Mouse (Mus musculus) cerebellum, adult 11-12 months (tissue): ENCODE data around the gene Olfr1056.
"Not testable (repeated sequence)": the region's sequence is repeated elsewhere in the genome, so short reads cannot be mapped to it uniquely, and the experiment has no call there.

Experiments used
- DNase-seq: peaks from one replicate; pipeline ENCODE4 v3.0.0; 2022

The Olfr1056 gene

DNA sequence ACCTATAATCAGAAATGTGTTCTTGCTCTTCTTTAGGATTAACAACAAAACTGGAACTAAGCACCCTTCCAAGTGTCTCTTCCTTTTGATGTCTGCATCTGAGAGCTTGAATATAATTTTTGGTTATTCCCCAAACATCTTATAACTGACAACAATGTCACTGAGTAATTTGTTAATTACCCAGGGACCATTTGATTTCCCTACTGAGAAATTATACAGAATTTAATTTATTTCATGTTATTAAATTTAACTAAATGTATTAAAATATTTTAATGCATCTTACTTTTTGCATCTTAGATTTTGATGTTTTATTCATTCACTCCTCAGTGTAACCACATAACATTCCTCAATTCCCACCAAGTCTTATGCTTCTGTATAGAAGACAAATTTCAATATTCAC, at the start of gene Olfr1056:
Olfr1056 (minus strand) TSS at position 101 of the 400 bp plus-strand sequence.
- DNase-seq, result no peak

DNA sequence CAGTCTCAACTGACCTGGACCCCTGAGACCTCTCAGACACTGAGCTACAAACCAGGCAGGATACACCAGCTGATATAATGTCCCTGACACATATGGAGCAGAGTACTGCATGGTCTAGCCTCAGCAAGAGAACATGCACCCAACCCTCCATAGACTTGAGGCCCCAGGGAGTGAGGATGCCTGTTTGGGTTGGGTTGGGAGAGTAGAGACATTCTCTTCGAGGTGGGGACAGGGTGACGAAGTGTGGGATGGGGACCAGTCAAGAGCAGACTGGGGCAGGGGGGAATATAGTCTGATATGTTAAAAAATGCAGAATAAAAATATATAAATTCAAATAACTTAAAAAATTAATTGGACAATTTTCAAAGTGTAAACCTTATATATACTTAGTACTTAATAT, 32.8 kb upstream of the Olfr1056 start:
- no peak for DNase-seq

DNA sequence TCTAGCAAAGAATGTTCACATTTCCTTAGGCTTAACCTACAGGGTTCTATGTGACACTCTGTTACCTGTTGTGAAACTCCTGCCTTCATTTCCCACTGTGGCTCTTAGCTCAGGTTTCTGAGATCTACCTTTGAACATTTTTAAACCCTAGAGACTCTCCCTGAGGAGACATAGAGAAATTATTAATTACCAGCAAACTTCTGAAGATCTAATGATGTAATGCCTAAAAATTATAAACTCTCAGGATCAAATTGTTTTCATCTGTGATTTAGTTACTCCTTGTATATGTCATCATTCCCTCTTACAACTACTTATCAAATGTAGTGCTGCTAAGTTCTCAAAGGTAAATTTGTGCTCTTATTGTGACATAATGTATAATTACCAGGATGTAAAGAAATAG, 26.2 kb upstream of the Olfr1056 start, which contains the start of gene Olfr1058:
Olfr1058 (minus strand) TSS at position 101 of the 400 bp plus-strand sequence.
- DNase-seq, result not testable (repeated sequence)

DNA sequence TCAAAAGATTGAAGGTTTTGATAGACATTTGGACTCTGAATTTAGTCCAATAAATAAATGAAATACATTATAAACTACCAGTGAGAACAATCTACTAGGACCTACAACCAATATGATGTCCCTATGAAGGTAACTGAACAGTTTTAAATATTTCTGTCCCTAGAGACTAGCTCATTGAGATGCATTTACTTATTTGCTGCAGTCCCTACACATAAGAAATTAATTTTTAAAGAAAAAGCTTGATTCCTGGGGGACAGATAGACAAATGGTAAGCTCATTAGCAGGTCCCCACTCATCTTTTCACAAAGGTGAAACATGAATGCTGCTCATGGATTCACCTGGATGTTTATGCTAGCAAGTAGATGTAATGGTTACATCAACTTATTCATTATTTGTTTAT, 16.0 kb upstream of the Olfr1056 start, which contains the start of gene Olfr1057:
Olfr1057 (minus strand) TSS at position 101 of the 400 bp plus-strand sequence.
- no peak for DNase-seq

DNA sequence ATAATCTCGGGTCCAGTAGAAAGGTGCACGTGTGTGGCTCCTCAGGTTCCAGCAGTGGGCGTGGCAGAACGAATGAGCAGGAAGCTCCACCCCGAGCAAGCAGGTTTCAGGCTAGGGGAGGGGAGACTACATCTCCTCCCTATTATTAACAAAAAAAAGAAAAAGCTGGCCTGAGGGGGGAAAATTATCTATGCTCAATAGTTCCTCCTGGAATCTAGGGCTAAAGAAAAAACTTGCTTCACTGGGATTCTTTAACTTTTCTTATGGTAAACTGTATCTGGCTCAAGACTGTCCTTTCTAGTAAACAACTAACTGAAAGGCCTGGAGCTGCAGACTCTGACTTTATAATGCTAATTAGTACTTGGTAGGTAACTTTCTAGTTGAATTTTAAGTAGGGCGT, 4.1 kb upstream of the Olfr1056 start:
- DNase-seq, result not testable (repeated sequence)

DNA sequence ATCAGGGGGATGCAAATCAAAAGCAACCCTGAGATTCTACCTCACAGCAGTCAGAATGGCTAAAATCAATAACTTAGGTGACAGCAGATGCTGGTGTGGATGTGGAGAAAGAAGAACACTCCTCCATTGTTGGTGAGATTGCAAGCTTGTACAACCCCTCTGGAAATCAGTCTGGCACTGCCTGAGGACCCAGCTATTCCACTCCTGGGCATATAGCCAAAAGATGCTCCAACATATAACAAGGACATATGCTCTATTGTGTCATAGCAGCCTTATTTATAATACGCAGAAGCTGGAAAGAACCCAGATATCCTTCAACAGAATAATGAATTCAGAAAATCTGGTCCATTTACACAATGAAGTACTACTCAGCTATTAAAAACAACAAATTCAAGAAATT, 10.5 kb downstream of the Olfr1056 start:
- DNase-seq, result not testable (repeated sequence)

DNA sequence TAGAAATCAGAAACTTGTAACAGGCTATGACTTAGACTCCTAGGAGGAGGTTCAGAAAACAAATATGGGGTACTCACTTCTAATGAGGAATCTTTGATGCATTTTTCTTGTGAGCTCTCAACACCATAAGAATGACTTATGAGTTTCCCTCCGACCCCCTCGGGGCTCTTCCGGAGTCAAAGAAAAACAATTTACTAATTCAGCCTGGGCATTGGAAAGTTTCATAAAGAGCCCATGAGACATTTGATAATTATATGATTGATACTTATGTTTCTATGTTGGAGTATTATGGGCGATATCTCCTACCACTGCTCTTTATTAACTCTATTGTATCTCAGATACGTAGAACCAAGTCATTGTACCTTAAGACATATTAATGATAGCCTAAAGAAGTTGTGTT, 12.1 kb downstream of the Olfr1056 start, which contains the start of gene Olfr1055:
Olfr1055 (minus strand) TSS at position 101 of the 400 bp plus-strand sequence.
- no peak for DNase-seq

DNA sequence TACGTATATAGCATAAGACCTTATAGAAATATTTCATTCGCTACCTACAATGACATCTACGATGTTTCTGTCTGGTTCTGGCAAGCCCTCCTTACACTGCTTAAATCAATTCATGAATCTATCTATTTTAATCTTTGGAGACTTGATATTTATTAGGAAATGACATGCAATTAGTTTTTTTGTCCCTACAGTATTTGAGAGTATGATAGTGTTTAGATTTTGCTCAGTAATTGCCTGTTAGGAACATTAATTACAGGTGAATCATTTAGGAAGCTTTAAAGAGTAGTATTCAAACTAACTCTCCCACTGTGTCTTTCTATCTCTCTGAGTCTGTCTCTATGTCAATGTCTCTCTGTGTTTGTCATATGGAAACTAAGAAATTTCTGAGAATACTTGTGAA, 26.9 kb downstream of the Olfr1056 start, which contains the start of gene Olfr1054:
Olfr1054 (minus strand) TSS at position 101 of the 400 bp plus-strand sequence.
- no peak for DNase-seq

DNA sequence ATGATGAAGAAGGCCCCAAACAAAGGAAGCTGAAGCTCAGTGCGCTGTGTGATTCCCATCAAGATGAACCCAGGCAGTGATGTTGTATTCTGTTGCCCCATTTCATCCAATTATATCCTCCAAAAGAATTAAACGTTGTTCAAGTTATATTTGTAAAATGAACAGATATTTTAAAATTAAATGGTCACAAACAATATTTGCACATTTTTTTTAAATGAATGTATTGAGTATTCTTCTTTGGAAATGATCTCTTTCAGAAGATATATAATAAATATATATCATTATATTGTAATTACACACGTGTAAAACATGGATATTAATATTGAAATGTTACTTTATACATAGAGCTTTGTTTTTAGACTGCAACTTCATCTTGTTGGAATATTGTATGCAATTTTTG, 47.1 kb downstream of the Olfr1056 start, which contains the start of gene Olfr1053:
Olfr1053 (minus strand) TSS at position 101 of the 400 bp plus-strand sequence.
- no peak for DNase-seq
